Mouse (Mus musculus): ENCODE measurements around the gene Tbc1d4.

GRCm38 (mm10) chr14:101517801-101518200 lies 91.2 kb downstream of the Tbc1d4 start:
- TF ChIP-seq CTCF (IDR thresholded peaks at IDR 0.05; ENCODE audit: insufficient read depth, low read length) (no peak), POLR2A (IDR thresholded peaks at IDR 0.05; ENCODE audit: borderline replicate concordance, extremely low read depth, low read depth, low read length) (no peak)

Data from lung, adult 2 months (tissue).